Mouse (Mus musculus) testis, adult 2 months (tissue): ENCODE measurements around the gene Tbc1d19.

Experiments
- CTCF ChIP-seq: fragments of 200-500 bp; IDR thresholded peaks from 2 replicates; pipeline ENCODE4 v1.5.1; 2012; ENCODE audit warnings: low read depth, mild to moderate bottlenecking, inconsistent platforms, low read length, moderate library complexity; ENCODE audit not compliant: control insufficient read depth, insufficient read depth, insufficient replicate concordance
- POLR2A ChIP-seq: fragments of 200-500 bp; IDR thresholded peaks from 2 replicates; pipeline ENCODE4 v1.6.1; 2012; ENCODE audit warnings: low read depth, mild to moderate bottlenecking, inconsistent platforms, low read length, moderate library complexity; ENCODE audit not compliant: control insufficient read depth

- TF ChIP-seq CTCF (no peak), POLR2A (no peak)
These were observed 65.6 kb downstream of the Tbc1d19 start for GRCm38 (mm10) chr5:53874966-53875365.
